Mouse (Mus musculus): ENCODE data around the gene Ctbp2. TPM values are rescaled to one million over a fixed set of nuclear protein-coding genes. Genes with fewer than 3 reads are reported as not detected.

Gene Ctbp2
- polyA plus RNA-seq, 1 experiment from 2014 or later = 129 TPM

DNA sequence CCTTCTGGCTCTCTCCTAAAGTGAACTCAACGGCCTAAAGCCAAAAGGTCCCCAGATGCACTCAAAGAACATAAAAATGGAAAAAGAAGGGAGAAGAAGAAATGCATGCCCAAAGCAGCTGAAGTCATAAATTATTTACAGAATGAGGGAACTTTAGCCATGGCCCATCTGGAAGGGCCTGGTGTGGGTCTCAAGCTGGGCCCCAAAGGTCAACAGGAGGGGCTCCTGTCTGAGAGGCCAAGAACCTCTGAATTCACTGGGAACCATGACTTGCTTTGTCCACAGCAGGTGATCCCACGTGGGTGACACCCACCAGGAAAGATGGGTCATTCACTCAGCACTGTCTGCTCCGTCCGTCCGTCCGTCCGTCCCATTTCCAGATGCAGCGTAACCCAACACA is 67.2 kb downstream of the Ctbp2 start:
- Histone ChIP-seq H3K4me3 (ENCODE audit: low read depth, low read length) (no peak overlapping the region), H3K27me3 (ENCODE audit: control insufficient read depth, insufficient read depth, low read length) (no peaks in the 10 kb centered on the region), H3K4me2 (ENCODE audit: low read depth, low read length) (no peak overlapping the region), H3K4me1 (ENCODE audit: control insufficient read depth, insufficient read depth, low read length) (no peaks in the 10 kb centered on the region), H3K36me3 (replicated peaks; ENCODE audit: control insufficient read depth, insufficient read depth, low read depth, low read length) (peaks cover 3% of the 10 kb centered on the region), H3K9ac (replicated peaks; ENCODE audit: low read length) (no peak overlapping the region), H3K27ac (replicated peaks; ENCODE audit: low read depth, low read length) (no peak overlapping the region), H3K9me3 (replicated peaks; ENCODE audit: control insufficient read depth, low read length) (no peaks in the 10 kb centered on the region)
- 90% methylated on average over 8 of the region's 8 CpGs for WGBS
- DNase-seq (ENCODE audit: low spot score) (no peak), ATAC-seq (replicated peaks; ENCODE audit: insufficient number of reproducible peaks, low FRiP score, low TSS enrichment, low read depth) (no peak)

DNA sequence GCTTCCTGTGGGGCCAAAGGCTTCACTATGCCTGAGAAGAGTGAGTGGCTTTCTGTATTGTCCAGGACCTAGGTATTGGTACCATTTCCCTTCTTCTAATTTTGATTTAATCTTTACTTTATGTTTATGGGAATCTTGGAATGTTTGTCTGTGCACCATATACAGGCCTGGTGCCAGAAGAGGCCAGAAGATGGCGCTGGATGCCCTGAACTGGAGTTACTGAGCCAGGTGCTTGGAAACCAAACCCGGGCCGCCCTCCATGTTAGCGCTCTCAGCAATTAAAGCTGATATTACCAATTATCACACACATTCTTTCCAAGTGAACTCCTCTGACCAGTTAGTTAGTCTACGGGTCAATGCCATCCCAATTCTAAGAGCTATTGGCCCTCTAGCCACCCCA is 69.7 kb downstream of the Ctbp2 start:
- Histone ChIP-seq H3K9me3 (replicated peaks; ENCODE audit: control insufficient read depth, low read length) (no peaks in the 10 kb centered on the region), H3K4me2 (ENCODE audit: low read depth, low read length) (no peak overlapping the region), H3K9ac (replicated peaks; ENCODE audit: low read length) (no peak overlapping the region), H3K27ac (replicated peaks; ENCODE audit: low read depth, low read length) (no peak overlapping the region), H3K4me1 (ENCODE audit: control insufficient read depth, insufficient read depth, low read length) (no peaks in the 10 kb centered on the region), H3K27me3 (ENCODE audit: control insufficient read depth, insufficient read depth, low read length) (no peaks in the 10 kb centered on the region), H3K36me3 (replicated peaks; ENCODE audit: control insufficient read depth, insufficient read depth, low read depth, low read length) (peaks cover 3% of the 10 kb centered on the region), H3K4me3 (ENCODE audit: low read depth, low read length) (no peak overlapping the region)
- 96% methylated on average over 5 of the region's 5 CpGs for WGBS
- no peak for DNase-seq (ENCODE audit: low spot score)
- no peak for ATAC-seq (replicated peaks; ENCODE audit: insufficient number of reproducible peaks, low FRiP score, low TSS enrichment, low read depth)

GRCm38 (mm10) chr7:133053757-133054156 is 70.4 kb downstream of the Ctbp2 start:
- H3K36me3 ChIP-seq (replicated peaks; ENCODE audit: control insufficient read depth, insufficient read depth, low read depth, low read length) = peaks cover 3% of the 10 kb centered on the region
- no peak for ATAC-seq (replicated peaks; ENCODE audit: insufficient number of reproducible peaks, low FRiP score, low TSS enrichment, low read depth)
- H3K4me1 ChIP-seq (ENCODE audit: control insufficient read depth, insufficient read depth, low read length) = no peaks in the 10 kb centered on the region
- H3K4me2 ChIP-seq (ENCODE audit: low read depth, low read length) = no peak overlapping the region
- no peak overlapping the region for H3K27ac ChIP-seq (replicated peaks; ENCODE audit: low read depth, low read length)
- H3K9ac ChIP-seq (replicated peaks; ENCODE audit: low read length) = no peak overlapping the region
- H3K27me3 ChIP-seq (ENCODE audit: control insufficient read depth, insufficient read depth, low read length) = no peaks in the 10 kb centered on the region
- H3K9me3 ChIP-seq (replicated peaks; ENCODE audit: control insufficient read depth, low read length) = no peaks in the 10 kb centered on the region
- no peak for DNase-seq (ENCODE audit: low spot score)
- WGBS = 82% methylated on average over 9 of the region's 9 CpGs
- no peak overlapping the region for H3K4me3 ChIP-seq (ENCODE audit: low read depth, low read length)

- 85% methylated on average over 8 of the region's 8 CpGs for WGBS
- no peak for DNase-seq (ENCODE audit: low spot score)
- Histone ChIP-seq H3K4me1 (ENCODE audit: control insufficient read depth, insufficient read depth, low read length) (no peaks in the 10 kb centered on the region), H3K27ac (replicated peaks; ENCODE audit: low read depth, low read length) (no peak overlapping the region), H3K9me3 (replicated peaks; ENCODE audit: control insufficient read depth, low read length) (no peaks in the 10 kb centered on the region), H3K4me2 (ENCODE audit: low read depth, low read length) (no peak overlapping the region), H3K9ac (replicated peaks; ENCODE audit: low read length) (no peak overlapping the region), H3K27me3 (ENCODE audit: control insufficient read depth, insufficient read depth, low read length) (no peaks in the 10 kb centered on the region), H3K4me3 (ENCODE audit: low read depth, low read length) (no peak overlapping the region), H3K36me3 (replicated peaks; ENCODE audit: control insufficient read depth, insufficient read depth, low read depth, low read length) (peaks cover 3% of the 10 kb centered on the region)
- ATAC-seq (replicated peaks; ENCODE audit: insufficient number of reproducible peaks, low FRiP score, low TSS enrichment, low read depth) = no peak
Measured at GRCm38 (mm10) chr7:133052819-133053218, 71.3 kb downstream of the Ctbp2 start.

DNA sequence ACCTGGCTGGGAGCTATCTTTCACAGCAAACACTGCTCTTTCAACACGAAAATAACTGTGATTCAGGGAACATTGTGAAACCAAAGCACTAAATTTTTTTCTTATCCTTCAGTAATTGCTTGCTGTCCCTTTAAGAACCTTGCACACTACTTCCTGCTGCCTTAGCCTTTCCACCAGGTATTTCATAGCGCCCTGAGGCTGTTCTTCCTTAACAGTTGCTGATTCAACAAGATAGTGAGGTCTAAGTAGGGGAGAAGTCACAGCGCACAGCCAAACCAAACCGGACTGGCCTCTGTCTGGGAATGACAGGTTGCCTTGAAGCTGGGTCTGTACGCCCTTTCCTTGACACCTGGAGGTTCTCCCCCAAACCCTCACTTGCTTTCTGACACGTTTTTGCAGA is 73.5 kb downstream of the Ctbp2 start:
- ATAC-seq (replicated peaks; ENCODE audit: insufficient number of reproducible peaks, low FRiP score, low TSS enrichment, low read depth) = no peak
- no peak overlapping the region for H3K9ac ChIP-seq (replicated peaks; ENCODE audit: low read length)

GRCm38 (mm10) chr7:133048085-133048630 is 76.0 kb downstream of the Ctbp2 start:
- Histone ChIP-seq H3K9ac (replicated peaks; ENCODE audit: low read length) (no peak overlapping the region), H3K27me3 (ENCODE audit: control insufficient read depth, insufficient read depth, low read length) (no peaks in the 10 kb centered on the region), H3K9me3 (replicated peaks; ENCODE audit: control insufficient read depth, low read length) (no peaks in the 10 kb centered on the region), H3K36me3 (replicated peaks; ENCODE audit: control insufficient read depth, insufficient read depth, low read depth, low read length) (no peaks in the 10 kb centered on the region), H3K4me3 (ENCODE audit: low read depth, low read length) (no peak overlapping the region), H3K4me2 (ENCODE audit: low read depth, low read length) (no peak overlapping the region), H3K27ac (replicated peaks; ENCODE audit: low read depth, low read length) (no peak overlapping the region), H3K4me1 (ENCODE audit: control insufficient read depth, insufficient read depth, low read length) (no peaks in the 10 kb centered on the region)
- ATAC-seq (replicated peaks; ENCODE audit: insufficient number of reproducible peaks, low FRiP score, low TSS enrichment, low read depth) (no peak), DNase-seq (ENCODE audit: low spot score) (no peak)
- whole genome bisulfite sequencing = 67% methylated on average over 3 of the region's 3 CpGs

More for the DNA sequence above, 73.5 kb downstream of the Ctbp2 start:
- Histone ChIP-seq H3K27me3 (ENCODE audit: control insufficient read depth, insufficient read depth, low read length) (no peaks in the 10 kb centered on the region), H3K4me1 (ENCODE audit: control insufficient read depth, insufficient read depth, low read length) (no peaks in the 10 kb centered on the region), H3K4me2 (ENCODE audit: low read depth, low read length) (no peak overlapping the region), H3K27ac (replicated peaks; ENCODE audit: low read depth, low read length) (no peak overlapping the region), H3K9me3 (replicated peaks; ENCODE audit: control insufficient read depth, low read length) (no peaks in the 10 kb centered on the region), H3K4me3 (ENCODE audit: low read depth, low read length) (no peak overlapping the region), H3K36me3 (replicated peaks; ENCODE audit: control insufficient read depth, insufficient read depth, low read depth, low read length) (peaks cover 3% of the 10 kb centered on the region)
- DNase-seq (ENCODE audit: low spot score) = no peak
- 76% methylated on average over 6 of the region's 6 CpGs for WGBS

- H3K27me3 ChIP-seq (ENCODE audit: control insufficient read depth, insufficient read depth, low read length) = no peaks in the 10 kb centered on the region
- no peak overlapping the region for H3K4me2 ChIP-seq (ENCODE audit: low read depth, low read length)
- H3K27ac ChIP-seq (replicated peaks; ENCODE audit: low read depth, low read length) = no peak overlapping the region
- 78% methylated on average over 4 of the region's 4 CpGs for WGBS
- H3K4me3 ChIP-seq (ENCODE audit: low read depth, low read length) = no peak overlapping the region
- no peaks in the 10 kb centered on the region for H3K36me3 ChIP-seq (replicated peaks; ENCODE audit: control insufficient read depth, insufficient read depth, low read depth, low read length)
- H3K9me3 ChIP-seq (replicated peaks; ENCODE audit: control insufficient read depth, low read length) = no peaks in the 10 kb centered on the region
- no peak overlapping the region for H3K9ac ChIP-seq (replicated peaks; ENCODE audit: low read length)
- DNase-seq (ENCODE audit: low spot score) = no peak
- ATAC-seq (replicated peaks; ENCODE audit: insufficient number of reproducible peaks, low FRiP score, low TSS enrichment, low read depth) = no peak
- H3K4me1 ChIP-seq (ENCODE audit: control insufficient read depth, insufficient read depth, low read length) = no peaks in the 10 kb centered on the region
Measured at GRCm38 (mm10) chr7:133047287-133047686, 76.9 kb downstream of the Ctbp2 start.

DNA sequence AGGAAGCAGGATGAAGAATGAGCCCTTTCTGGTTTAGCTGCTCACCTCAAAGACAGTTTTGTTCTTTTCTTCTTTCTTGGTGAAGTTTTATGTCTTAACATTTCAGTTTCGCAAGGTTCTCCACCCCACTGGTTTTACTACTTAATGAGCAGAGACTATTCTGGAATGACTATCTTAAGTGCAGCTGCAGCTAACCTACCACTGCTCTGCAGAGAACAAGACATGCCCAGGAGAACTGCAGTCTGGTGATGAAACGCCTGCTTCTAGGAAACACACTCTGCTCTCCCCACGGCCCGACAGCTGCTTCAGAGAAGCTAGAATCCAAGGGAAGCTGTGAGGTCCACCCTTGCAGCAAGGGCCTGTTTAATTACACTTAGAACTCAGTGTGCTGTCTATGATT is 79.4 kb downstream of the Ctbp2 start:
- Histone ChIP-seq H3K27ac (replicated peaks; ENCODE audit: low read depth, low read length) (no peak overlapping the region), H3K9me3 (replicated peaks; ENCODE audit: control insufficient read depth, low read length) (no peaks in the 10 kb centered on the region), H3K36me3 (replicated peaks; ENCODE audit: control insufficient read depth, insufficient read depth, low read depth, low read length) (no peaks in the 10 kb centered on the region), H3K9ac (replicated peaks; ENCODE audit: low read length) (no peak overlapping the region), H3K4me2 (ENCODE audit: low read depth, low read length) (no peak overlapping the region), H3K4me3 (ENCODE audit: low read depth, low read length) (no peak overlapping the region), H3K4me1 (ENCODE audit: control insufficient read depth, insufficient read depth, low read length) (no peaks in the 10 kb centered on the region), H3K27me3 (ENCODE audit: control insufficient read depth, insufficient read depth, low read length) (no peaks in the 10 kb centered on the region)
- 77% methylated on average over 4 of the region's 4 CpGs for WGBS
- DNase-seq (ENCODE audit: low spot score) (no peak), ATAC-seq (replicated peaks; ENCODE audit: insufficient number of reproducible peaks, low FRiP score, low TSS enrichment, low read depth) (no peak)

All from embryonic facial prominence, embryonic 11.5 days (tissue).